Mouse (Mus musculus) cerebellum, postnatal 36 days (tissue): ENCODE data around the gene D430041D05Rik.
A peak's percentile ranks its signal among the peaks of the same experiment; 100 is the strongest.
"Not testable (repeated sequence)": the region's sequence is repeated elsewhere in the genome, so short reads cannot be mapped to it uniquely, and the experiment has no call there.

ENCODE experiments used
- DNase-seq, 2 experiments: peaks; one replicate each; pipeline ENCODE4 v3.0.0; 2021 to 2022; ENCODE audit warnings: mixed read lengths in 2 of 2

D430041D05Rik gene

GRCm38 (mm10) chr2:104114898-104115297, 295.9 kb downstream of the D430041D05Rik start:
- DNase-seq, result no peak

GRCm38 (mm10) chr2:104113563-104113962, 297.2 kb downstream of the D430041D05Rik start:
- DNase-seq, result not testable (repeated sequence)

- not testable (repeated sequence) for DNase-seq
These were observed 299.5 kb downstream of the D430041D05Rik start for GRCm38 (mm10) chr2:104111170-104111797.

- DNase-seq, result no peak
These were observed 300.8 kb downstream of the D430041D05Rik start for GRCm38 (mm10) chr2:104110031-104110430.

GRCm38 (mm10) chr2:104109528-104109927, 301.3 kb downstream of the D430041D05Rik start:
- DNase-seq, result no peak

GRCm38 (mm10) chr2:104109021-104109420, 301.8 kb downstream of the D430041D05Rik start:
- DNase-seq, result not testable (repeated sequence)

- DNase-seq, result no peak
These were observed 306.0 kb downstream of the D430041D05Rik start for GRCm38 (mm10) chr2:104104800-104105199.

GRCm38 (mm10) chr2:104099946-104100345, 310.9 kb downstream of the D430041D05Rik start:
- no peak for DNase-seq

- DNase-seq, result no peak
These were observed 311.6 kb downstream of the D430041D05Rik start for GRCm38 (mm10) chr2:104099231-104099585.

- no peak for DNase-seq
These were observed 312.1 kb downstream of the D430041D05Rik start for GRCm38 (mm10) chr2:104098529-104099230.

GRCm38 (mm10) chr2:104097396-104097795, 313.4 kb downstream of the D430041D05Rik start:
- DNase-seq, result not testable (repeated sequence)

GRCm38 (mm10) chr2:104096796-104097195, 314.0 kb downstream of the D430041D05Rik start:
- DNase-seq, result not testable (repeated sequence)

GRCm38 (mm10) chr2:104096256-104096655, 314.6 kb downstream of the D430041D05Rik start:
- DNase-seq, result no peak

GRCm38 (mm10) chr2:104095741-104096213, 315.0 kb downstream of the D430041D05Rik start, which contains the start of gene Cd59a:
Gene Cd59a, plus strand, starts transcription at chr2:104095801.
- DNase-seq, result peak; percentile 64 to 66

GRCm38 (mm10) chr2:104093305-104093704, 317.5 kb downstream of the D430041D05Rik start:
- no peak for DNase-seq
